Mouse (Mus musculus) heart, postnatal 10 days (tissue): ENCODE results near the gene Tmem25. TPM values are rescaled to one million over a fixed set of nuclear protein-coding genes. Genes with fewer than 3 reads are reported as not detected.
"Not testable (repeated sequence)": the region's sequence is repeated elsewhere in the genome, so short reads cannot be mapped to it uniquely, and the experiment has no call there.

Experiments used
- DNase-seq, 2 experiments: peaks; one replicate each; pipeline ENCODE4 v3.0.0; 2021
- intact Hi-C: fragments of 180-260 bp; cut with DNase I; formaldehyde crosslinking; loops from one replicate; pipeline ENCODE4 v1.15.1; 2025
- total RNA-seq, 2 experiments: library from RNA; stranded (reverse); gene quantifications; 2 replicates each; pipeline ENCODE4 v1.2.3; 2021

The Tmem25 gene
- total RNA-seq, 2 experiments from 2014 or later, result 6.7 to 7.4 TPM

DNA sequence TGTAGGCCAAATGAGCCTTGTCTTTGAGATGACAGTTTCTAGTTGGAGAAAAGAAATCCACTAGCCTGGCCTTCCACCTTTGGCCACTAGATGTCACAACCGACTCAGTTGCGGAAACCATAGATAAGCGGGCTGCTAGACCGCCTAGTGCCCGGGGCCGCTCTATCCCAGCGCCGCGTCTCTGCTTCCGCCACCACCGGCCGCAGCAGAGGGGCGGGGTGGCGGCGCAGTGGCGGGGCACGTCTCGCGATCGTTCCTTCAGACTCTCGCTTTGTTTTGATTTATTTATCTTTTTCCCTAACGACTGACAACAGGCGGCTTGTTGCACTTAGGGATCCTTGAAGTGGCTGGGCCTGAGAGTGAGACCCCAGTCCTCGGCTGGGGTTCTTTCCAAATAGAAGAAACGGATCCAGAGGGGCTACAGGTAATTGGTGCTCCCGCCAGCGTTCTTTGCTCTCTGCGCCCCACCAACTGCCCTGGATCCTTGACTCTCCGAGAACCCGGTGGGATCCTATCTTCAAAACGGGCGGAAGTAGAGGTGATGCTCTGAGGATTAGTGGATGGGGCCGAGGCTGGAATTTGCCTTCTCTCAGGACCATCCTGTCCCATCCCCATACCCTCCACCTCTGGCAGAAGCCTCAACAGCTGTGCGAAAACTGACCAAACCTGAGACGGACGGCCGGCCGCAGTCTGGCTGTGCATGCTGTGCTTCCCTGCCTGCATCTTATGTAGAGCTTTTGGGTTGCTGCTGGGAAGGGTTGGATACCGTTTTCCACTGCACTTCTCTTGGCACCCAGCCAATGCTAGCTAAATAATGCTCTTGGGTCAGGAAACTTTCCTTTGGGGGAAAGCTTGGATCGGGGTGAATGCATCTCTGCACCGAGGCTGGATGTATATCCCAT lies 26.1 kb downstream of the Tmem25 start:
- intact Hi-C loops, result loop anchor here (5.0 kb wide), 2 partner anchors 109 to 194 kb away; partner anchors contain the start of genes Kmt2a and Ube4a
- DNase-seq, result peak; percentile 95 to 96

DNA sequence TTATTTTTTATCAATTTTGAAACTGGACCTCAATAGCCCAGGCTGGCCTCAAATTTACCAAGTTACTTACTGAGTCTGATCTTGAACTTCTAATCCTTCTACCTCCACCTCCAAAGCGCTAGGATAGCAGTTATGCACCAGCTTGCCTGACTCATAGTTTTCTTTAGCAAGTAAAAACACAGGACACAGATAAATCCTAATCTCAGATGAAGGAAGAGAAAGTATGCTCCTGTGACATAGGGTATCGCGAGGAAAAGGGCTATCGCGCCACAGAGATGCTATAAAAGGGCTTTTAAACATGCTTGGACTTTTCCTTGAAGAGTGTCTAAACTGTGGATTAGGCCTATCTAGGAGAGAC lies 26.7 kb downstream of the Tmem25 start:
- no peak for DNase-seq
- intact Hi-C loops, result loop anchor here (5.0 kb wide), 2 partner anchors 110 to 195 kb away; partner anchors contain the start of genes Kmt2a and Ube4a

DNA sequence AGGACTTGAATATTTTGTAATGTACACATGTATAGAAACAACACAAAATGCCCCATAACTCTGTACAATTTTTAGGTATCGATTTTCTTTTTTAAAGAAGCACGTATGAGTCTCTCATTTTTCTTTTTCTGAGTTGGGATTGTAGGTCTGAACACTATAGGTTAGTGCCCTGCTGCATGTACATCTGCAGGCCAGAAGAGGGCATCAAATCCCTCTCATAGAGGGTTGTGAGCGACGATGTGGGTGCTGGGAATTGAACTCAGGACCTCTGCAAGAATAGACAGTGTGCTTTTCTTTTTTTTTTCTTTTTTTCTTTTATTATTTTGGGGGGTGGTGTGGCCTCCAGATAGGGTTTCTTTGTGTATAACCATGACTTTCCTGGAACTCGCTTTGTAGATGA lies 27.7 kb downstream of the Tmem25 start:
- intact Hi-C loops, result loop anchor here (5.0 kb wide), 2 partner anchors 111 to 196 kb away; partner anchors contain the start of genes Kmt2a and Ube4a
- DNase-seq, result no peak

DNA sequence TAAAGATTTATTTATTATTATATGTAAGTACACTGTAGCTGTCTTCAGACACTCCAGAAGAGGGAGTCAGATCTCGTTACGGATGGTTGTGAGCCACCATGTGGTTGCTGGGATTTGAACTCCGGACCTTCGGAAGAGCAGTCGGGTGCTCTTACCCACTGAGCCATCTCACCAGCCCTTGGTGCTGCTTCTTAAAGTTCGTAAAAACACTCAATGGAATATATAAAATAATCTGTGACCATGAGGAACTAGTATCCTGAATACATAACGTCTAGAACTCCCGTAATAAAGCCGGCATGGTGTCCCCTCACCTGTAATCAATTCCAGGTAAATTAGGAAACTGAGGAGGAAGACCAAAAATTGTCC lies 31.1 kb downstream of the Tmem25 start:
- intact Hi-C loops, DNase-seq: not testable (repeated sequence)

DNA sequence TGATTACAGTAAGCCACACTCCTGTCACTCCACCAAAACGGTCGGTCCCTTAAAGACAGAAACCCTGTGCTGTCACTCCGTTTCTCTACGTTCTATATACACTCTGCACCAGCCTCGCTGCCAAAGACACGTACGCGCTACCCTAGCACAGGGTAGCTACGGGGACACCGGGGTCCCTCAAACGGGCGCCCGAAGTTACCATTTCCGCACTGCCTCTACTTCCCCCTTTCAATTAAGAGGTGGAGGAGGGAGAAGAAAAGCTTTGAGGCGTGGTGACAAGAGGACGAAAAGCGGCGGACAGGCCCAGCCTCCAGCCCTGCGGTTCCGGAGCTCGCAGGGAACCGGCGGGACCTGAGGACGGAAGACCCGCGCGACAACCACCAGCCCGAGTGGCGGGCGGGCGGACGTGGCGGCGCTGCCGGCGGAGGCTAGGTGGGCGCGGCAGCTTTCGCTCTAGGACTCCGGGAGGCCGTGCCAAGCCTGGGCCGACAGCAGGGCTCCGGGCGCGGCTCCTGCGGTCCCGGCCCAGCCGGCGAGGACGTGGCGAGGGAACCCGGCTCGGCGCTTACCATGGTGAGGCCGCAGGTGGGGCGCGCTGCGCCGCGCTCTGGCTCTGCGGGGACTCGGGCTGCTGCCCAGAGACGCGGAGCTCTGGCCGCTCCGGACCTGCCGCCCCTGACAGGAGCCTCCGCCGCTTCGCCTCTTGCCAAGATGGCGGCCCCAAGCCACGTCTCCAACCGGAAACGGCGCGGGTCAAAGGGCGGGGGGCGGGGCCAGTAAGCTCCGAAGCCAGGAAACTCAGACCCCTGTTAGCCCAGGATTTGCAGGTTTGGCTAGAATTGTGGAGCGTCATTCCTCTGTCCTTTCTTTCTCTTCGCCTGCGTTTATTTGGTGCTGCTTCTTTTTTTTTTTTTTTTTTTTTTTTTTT lies 31.7 kb downstream of the Tmem25 start, which contains the start of the genes Arcn1 and Ift46:
TSS of gene Arcn1 (minus strand) at position 745 of the 928 bp plus-strand sequence.
TSS of gene Ift46 (plus strand) at position 808 of the 928 bp plus-strand sequence.
- intact Hi-C loops, result no loop called here
- peak; percentile 88 to 90 for DNase-seq

DNA sequence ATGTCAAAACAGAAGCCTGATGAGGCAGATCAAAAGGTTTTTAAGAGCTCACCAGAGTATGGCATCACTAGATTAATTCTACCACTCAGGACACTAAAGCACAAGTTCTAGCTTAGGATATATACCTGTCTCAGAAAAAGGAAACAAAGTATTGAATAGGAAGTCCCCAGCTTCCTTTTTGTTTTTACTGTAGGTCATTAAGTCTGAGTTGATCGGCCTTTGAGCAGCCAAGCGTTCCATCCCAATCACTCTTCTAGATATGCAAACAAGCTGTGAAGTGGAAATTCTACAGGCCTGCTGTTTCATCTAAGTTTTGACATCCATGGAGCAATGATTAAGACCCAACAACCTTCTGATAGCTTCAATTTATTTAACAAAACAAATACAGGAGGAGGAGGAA lies 38.2 kb downstream of the Tmem25 start:
- intact Hi-C loops, result no loop called here
- no peak for DNase-seq

DNA sequence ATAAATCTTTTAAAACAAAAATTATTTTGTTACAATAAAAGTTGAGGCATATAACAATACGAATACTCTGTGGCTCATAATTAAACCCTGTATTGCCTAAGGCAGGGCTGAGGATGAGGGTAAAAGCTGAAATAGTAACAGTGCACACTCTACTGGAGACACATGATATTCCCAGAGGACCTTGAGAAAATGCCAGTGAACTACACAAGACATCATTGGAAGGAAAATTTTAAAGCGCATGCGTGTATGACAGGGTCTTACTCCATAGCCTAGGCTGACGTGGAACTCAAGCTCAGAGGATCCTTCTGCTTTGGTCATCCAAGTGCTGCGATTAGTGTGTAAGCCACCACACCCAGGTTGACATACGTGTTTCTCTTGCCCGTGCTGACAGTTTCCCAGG lies 50.6 kb downstream of the Tmem25 start:
- peak in 1 of 2 experiments; percentile 39 for DNase-seq
- intact Hi-C loops, result loop anchor here (1.0 to 5.0 kb wide), 2 partner anchors 41 to 93 kb away; no protein-coding TSS in a partner anchor

DNA sequence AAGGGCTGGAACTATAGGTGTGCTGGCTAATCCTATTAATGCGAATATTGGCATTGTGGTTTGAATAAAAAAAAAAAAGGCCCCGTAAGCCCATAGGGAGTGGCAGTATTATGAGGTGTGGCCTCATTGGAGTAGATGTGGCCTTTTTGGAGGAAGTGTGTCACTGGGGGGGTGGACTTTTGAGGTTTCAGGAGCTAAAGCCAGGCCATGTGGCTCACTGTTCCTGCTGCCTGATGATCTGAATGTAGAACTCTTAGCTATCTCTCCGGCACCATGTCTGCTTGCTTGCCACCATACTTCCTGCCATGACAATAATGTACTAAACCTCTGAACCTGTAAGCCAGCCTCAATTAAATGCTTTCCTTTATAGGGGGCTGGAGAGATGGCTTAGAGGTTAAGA lies 51.8 kb downstream of the Tmem25 start:
- intact Hi-C loops, result loop anchor here (5.0 kb wide), 1 partner anchor 40 kb away; no protein-coding TSS in a partner anchor
- DNase-seq, result no peak

DNA sequence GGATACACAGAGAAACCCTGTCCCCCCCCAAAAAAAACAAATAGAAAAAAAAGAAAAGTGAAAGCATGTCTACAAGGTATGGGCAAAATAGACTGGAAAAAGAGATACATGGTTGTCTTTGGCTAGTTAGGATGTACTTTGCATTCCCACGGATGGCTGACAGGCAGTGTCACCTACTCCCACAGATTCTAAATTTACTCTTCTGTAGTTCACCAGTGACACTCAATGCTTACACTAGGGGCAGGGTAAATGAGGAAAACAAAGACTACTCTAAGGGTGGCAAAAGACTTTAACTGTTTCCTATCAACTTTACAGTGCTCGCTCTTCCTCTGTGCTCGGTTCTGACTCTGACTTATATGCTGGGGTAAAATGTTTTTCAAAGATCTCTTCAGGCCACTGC lies 52.4 kb downstream of the Tmem25 start:
- DNase-seq, result no peak
- intact Hi-C loops, result loop anchor here (5.0 kb wide), 1 partner anchor 39 kb away; no protein-coding TSS in a partner anchor

DNA sequence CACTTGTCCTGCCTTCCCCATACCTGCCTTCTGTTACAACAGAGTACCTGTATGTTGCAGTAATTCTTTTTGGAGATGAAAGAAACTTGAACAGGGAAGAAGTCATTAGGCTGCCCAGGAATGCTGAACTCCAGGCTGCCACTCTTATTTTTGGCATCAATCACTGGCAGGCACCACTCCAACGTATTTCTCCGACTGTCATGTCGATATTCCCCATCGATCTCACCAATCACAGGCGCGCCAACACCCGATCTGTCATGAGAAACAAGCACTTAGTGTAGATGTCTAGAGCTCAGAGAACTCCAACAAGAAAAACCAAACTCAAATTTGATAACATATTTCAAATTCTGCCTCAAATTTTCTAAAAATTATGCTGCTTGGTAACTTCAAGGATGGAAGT lies 53.7 kb downstream of the Tmem25 start:
- DNase-seq, result no peak
- intact Hi-C loops, result loop anchor here (5.0 kb wide), 1 partner anchor 38 kb away; no protein-coding TSS in a partner anchor

Other genes starting within 250 kb of the Tmem25 start
- gene Cxcr5, start 237.4 kb downstream of the Tmem25 start, total RNA-seq, result under 1 TPM; 0.24 to 0.27 TPM
- gene Ddx6, start 194.4 kb downstream of the Tmem25 start, total RNA-seq, result 100 to 1,000 TPM in 1 of 2 experiments, 10 to 100 TPM in 1; 96.2 to 104 TPM
- gene Treh, start 126.1 kb downstream of the Tmem25 start, total RNA-seq, result not detected
- gene Phldb1, start 64.1 kb downstream of the Tmem25 start, total RNA-seq, result 100 to 1,000 TPM; 127 to 130 TPM
- gene Arcn1, start 31.5 kb downstream of the Tmem25 start, total RNA-seq, result 100 to 1,000 TPM; 103 to 114 TPM
- gene Ift46, start 31.4 kb downstream of the Tmem25 start, total RNA-seq, result 10 to 100 TPM; 42.6 to 50.5 TPM
- gene Ttc36, start 3.8 kb upstream of the Tmem25 start, total RNA-seq, result 1 to 10 TPM; 1.1 to 1.5 TPM
- gene Kmt2a, start 82.0 kb upstream of the Tmem25 start, total RNA-seq, result 10 to 100 TPM; 25.0 to 30.3 TPM
- 1,000 to 10,000 TPM; 1,370 to 1,379 TPM for gene Atp5l, start 121.4 kb upstream of the Tmem25 start, total RNA-seq
- gene Ube4a, start 166.3 kb upstream of the Tmem25 start, total RNA-seq, result 10 to 100 TPM; 41.1 to 45.1 TPM
- gene Cd3g, start 181.1 kb upstream of the Tmem25 start, total RNA-seq, result 1 to 10 TPM; 1.2 to 1.3 TPM
- gene Cd3d, start 182.5 kb upstream of the Tmem25 start, total RNA-seq, result 1 to 10 TPM in 1 of 2 experiments, under 1 TPM in 1; 0.77 to 1.5 TPM
- gene Cd3e, start 210.3 kb upstream of the Tmem25 start, total RNA-seq, result 1 to 10 TPM; 2.0 to 2.4 TPM
- 1 to 10 TPM; 1.6 to 2.2 TPM for gene Mpzl2, start 240.5 kb upstream of the Tmem25 start, total RNA-seq